Mouse (Mus musculus) right cerebral cortex, postnatal 25 days (tissue): ENCODE results near the gene Plscr2.

ENCODE experiments used
- DNase-seq: peaks from one replicate; pipeline ENCODE4 v3.0.0; 2022

Plscr2 gene

DNA sequence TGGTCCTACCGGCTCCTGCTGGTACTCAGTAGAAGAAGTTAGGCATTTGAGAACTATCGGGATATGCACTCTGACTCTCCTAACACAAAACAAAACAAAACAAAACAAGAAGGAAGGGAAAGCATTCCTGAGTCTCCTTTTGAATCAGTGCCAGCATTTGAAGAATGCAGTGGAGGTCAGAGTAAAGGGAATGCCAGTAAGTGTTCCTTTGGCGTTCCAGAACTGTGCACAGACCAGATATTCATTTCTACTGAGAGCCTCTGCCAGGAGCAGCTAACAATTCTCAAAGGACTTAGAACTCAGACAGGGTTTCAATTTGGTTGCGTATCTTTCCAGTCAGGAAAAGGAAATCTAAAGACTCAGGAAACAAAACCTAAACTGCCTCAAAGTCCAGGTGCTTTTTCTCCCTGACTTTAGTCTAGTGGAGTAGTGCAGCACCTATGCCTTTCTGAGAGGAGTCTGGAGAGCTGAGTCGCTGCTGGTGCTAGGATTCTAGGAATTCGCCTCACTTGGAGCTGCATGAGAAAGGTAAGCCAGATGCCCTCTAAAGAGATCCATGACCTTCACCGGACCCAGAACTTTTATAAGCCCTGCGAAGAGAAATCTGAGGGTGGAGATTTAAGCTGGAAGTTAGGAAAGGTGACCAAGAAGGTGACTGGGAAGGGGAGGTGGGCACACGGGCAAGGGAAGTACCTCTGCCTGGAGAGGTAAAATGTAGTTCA, at the start of gene Plscr2:
Gene Plscr2 (plus strand): TSS at position 117 of the 722 bp plus-strand sequence.
- no peak for DNase-seq

- no peak for DNase-seq
Measured at GRCm38 (mm10) chr9:92226127-92226655, 49.2 kb upstream of the Plscr2 start.

DNA sequence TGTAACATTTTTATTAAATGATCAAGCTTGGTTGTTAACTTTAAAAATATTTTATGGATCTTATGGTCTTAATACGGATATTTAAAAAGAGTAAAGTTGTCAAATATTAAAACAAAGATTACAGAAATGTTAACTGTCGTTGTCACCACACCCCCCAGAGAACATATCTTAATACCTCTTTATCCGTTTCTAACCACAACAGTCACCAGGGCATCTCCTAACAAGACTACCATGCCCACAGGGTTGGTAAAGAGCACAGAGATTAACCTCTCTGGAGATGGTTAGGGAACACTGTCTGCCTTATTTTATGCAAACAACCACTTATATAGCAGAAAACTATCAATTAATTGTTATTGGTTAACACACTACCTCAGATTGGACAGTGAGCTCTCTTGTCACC, 48.6 kb upstream of the Plscr2 start:
- no peak for DNase-seq

DNA sequence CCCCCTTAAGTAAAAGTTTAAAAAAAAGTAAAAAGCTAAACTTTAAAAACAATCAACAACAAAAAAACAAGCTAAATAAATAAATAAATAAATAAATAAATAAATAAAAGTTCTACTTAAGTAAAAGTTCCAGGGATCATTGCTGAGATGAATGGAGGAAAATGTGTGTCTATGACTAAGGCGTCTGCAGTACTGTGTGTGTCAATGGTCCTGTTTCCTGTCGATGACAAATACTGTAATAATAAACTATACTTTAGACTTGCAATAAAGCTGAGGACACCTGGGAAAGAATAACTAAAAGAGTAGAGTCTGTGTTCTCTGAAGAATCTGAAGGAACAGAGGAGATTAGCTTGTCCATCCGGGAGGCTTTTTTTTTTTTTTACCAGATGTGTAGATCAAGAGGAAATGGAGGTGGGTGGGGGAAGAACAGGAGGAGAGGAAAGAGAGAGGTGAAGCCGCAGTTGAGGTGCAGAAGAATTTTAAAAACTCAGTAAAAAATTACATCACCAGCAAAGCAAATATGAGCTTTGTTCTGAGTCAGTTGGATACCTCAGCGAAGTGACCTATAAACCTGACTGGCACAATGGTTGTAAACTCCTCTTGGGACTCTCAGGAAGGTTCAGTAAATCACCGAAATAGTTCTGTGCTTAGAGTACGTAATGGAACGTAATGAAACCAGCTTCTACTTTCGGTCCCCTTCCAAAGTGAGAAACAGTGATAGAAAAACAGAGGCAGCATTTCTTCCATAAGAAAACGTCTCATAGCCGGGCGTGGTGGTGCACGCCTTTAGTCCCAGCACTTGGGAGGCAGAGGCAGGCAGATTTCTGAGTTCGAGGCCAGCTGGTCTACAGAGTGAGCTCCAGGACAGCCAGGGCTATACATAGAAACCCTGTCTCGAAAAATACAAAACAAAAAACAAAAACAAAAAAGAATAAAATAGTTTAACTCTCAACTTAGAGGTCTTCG, 46.3 kb upstream of the Plscr2 start:
- DNase-seq, result no peak

GRCm38 (mm10) chr9:92229833-92230205, 45.6 kb upstream of the Plscr2 start:
- DNase-seq, result no peak

DNA sequence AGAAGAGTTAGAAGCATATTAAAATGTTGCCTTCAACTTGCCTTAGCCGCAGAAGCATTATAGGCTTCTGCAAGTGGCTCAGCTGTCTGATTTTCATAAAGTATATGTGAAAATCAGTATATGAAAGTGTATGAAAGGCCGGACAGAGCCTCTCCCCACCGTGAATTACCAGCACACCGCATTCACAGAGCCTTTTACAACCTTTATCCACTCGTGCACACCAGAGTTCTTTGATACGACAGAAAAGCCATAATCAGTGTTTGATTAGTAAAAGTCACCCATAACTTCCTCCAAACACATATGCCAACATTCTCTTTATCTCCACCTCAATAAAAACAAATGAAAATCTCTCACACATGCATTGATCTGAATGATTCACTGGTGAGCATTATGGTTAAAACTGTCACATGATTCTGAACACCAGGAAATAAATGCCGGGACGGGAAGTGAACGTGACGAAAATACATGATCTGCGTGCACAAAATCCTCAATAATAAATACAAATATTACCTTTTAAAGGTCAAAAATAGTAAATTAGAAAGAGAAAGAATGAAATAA, 40.4 kb upstream of the Plscr2 start:
- no peak for DNase-seq

- DNase-seq, result no peak
Measured at GRCm38 (mm10) chr9:92248773-92249446, 26.5 kb upstream of the Plscr2 start.

DNA sequence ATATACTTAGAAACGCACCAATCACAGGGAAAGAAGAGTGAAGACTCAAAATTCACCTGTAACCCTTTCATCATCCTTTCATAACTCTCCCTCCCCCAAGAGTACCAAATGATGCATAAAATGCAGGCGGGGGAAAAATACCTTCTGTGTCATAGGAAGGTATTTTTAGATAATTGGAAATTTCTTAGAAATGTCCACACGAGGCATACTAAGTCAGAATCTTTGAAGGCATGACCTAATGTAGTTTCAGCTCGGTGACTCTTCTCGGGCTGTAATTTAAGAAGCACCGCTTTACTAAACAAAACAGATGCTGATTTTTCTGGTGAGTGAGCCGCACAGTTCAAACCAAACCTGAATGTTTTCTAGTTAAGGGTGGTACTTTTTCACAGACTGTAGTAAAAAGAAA, 26.0 kb upstream of the Plscr2 start, which contains the start of gene Plscr1:
Gene Plscr1 (plus strand): TSS at position 304 of the 406 bp plus-strand sequence.
- DNase-seq, result no peak

DNA sequence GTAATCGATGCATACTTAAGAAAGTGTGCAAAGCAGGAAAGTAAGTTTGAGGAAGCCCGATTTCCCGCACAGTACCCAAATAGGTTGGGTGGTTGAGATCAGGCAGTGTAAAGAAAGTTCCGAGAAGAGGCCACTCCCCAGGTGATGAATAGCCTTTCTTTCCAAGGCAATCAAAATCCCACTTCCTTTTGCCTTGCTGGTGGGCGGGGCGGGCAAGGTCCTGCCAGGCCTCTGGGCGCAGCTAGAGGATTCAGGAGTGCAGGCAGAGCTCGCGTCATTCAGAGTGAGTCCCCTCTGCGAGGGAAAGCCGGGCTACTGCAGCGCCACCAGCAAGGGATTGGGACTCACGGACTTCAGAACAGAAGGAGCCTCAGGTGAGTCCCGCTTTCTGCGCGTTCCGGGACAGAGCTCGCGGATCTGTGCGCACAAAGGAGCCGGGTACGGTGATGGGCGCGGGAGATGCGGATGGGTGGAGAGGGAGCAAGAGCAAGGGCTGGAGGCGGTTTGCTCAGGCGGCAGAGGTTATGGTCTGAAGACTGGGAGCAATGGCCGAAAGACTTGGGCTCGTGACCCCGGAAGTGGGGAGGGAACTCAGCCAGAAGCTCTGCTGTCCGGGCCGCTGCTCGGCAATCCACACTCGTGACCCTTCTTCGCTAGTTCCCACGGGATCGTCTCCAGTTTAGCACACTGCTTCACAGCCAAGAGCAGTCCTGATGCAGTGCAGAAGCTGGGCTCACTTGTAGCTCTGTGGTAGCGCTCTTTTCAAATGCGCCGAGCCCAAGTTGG, 25.2 kb upstream of the Plscr2 start:
- peak; percentile 26 for DNase-seq

- DNase-seq, result no peak
Measured at GRCm38 (mm10) chr9:92252718-92253117, 22.7 kb upstream of the Plscr2 start.

DNA sequence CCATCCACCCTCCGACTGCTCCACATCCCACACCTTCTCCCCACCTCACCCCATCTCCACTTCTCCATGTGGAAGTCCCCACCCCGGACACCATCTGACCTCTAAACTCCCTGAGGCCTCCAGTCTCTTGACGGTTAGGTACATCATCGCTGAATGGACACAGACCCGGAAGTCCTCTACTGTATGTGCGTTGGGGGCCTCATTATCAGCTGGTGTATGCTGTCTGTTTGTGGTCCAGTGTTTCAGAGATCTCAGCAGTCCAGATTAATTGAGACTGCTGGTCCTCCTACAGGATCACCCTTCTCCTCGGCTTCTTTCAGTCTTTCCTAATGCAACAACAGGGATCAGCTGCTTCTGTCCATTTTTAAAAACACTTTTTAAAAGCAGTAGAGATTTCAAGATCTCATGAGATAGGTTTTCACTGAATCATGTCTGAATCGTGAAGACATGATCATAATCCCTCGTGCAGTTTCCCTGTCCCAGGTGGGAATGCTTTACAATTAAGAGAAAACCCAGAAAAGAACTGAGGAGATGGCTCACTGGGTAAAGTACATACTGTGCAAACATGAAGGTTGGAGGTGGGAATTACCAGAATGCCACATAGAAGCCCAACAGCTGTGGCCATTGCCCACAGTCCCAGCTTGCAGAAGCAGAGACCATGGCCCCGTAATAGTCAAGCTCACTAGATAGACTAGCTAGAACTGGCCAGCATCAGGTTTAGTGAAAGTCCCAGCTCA, 21.6 kb upstream of the Plscr2 start:
- DNase-seq, result no peak

- no peak for DNase-seq
Measured at GRCm38 (mm10) chr9:92260481-92261159, 14.8 kb upstream of the Plscr2 start.

GRCm38 (mm10) chr9:92265719-92266118, 9.7 kb upstream of the Plscr2 start:
- DNase-seq, result no peak

GRCm38 (mm10) chr9:92266558-92267171, 8.7 kb upstream of the Plscr2 start:
- no peak for DNase-seq

- no peak for DNase-seq
Measured at GRCm38 (mm10) chr9:92267732-92268131, 7.7 kb upstream of the Plscr2 start.

DNA sequence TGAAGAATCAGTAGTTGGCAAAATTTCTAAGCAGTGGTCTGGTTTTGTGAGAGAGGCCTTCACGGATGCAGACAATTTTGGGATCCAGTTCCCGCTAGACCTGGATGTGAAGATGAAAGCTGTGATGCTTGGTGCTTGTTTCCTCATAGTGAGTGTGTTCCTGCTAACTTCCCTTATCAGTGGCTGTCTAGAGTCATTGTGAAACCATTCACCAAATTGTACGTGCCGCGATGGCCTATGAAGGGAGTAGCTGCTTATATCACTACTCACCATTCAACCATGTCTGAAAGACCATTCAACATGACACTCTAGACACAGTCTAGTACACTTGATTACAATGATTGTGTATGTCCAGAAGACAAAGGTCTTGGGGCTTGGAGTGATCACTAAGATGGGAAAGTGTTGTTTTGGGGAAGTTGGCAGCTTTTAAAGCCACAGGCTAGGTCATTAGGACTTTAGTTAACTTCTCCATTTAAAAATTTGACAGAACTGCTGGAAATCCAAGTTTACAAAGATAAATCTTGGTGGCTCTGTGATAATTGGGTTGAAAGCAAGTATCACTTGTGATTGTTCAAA, 5.5 kb upstream of the Plscr2 start:
- DNase-seq, result no peak

DNA sequence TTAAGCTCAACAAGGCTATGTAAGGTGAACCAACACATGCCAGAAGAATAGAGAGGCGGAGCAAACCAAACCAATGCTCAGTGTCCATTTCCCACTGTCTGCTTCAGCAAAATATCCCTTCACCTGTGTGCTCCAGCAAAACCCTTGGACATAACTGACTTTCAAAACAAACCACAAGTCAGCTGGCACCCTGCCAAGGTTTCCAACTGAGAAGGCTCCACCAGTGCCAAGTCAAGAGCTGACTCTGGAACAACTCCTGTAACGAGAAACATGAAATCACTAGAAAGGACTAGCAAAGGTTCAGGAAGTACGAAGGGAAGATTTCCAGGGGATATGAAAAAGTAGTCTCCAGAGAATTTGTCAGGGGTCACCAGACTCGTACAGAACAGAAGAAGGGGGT, 4.5 kb upstream of the Plscr2 start:
- DNase-seq, result no peak

DNA sequence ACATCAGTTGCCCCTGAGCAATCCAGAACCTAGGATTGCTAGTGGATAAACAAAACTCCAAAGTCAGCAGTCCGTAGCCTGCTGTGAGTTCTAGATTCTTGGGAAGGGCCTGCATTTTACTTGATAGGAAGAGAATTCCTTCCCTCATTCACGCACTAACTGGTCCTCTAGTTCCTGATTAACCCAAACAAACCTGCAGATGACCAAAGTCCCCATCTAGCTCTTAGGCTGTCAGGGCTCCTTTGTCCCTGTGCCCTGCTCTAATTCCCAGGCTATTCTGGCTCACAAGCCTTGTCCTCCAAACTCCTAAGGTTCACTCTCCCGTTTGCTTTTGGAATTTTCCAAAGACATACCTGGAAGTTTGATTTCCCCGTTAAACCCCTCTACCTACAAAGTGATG, 2.8 kb upstream of the Plscr2 start:
- no peak for DNase-seq

- no peak for DNase-seq
Measured at GRCm38 (mm10) chr9:92273271-92273670, 2.1 kb upstream of the Plscr2 start.
